Mouse (Mus musculus): Measurements from ENCODE around the gene Trim15. TPM values are rescaled to one million over a fixed set of nuclear protein-coding genes. Genes with fewer than 3 reads are reported as not detected.

Trim15 gene
- polyA plus RNA-seq (2015; fragmentation: Nextera tagmentation; extraction: Ambion mirVana): 0.30 and 0.41 TPM in 2 replicates

DNA sequence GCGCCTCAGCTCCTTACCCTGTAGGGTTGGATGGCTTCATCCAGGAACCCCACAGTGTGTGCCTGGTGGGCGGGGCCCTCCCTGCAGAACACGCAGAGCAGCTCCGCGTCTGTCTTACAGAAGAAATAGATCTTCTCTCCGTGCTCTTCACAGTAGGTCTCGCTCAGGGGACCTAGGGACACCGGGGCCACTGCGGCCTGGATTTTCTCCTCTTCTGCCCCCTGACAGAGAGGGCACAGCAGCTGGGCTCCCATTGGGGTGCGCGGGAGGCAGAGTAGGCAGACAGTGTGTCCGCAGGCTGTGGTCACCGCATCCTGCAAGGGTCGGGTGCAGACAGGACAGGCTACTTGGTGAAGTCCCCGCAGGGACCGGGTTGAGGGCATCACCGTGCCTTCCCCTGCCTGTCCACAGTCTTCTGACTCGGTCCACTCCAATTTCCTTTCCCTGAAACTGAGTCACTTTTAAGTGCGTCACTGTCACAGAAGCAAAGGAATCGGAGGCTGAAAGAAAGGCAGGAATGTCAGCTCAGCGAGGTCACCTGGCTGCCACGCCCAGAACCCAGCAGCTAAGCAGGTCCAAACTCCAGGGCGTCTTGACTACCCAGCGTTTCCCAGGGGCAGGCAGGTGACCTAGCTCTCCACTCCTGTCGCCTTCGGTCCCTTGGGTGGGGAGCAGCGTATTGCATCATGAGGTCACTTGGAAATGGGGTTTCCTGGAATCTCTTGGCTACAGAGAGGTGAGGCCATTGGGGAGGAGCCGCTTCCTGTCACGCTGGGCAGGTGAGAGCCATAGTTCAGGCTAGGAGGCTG is at the start of gene Trim15:
Trim15 (minus strand) TSS at position 492 of the 809 bp plus-strand sequence.
- WGBS: 15% methylated on average over 29 of the region's 29 CpGs
- Histone ChIP-seq H3K27ac (no peak within 1 kb of the TSS), H3K36me3 (ENCODE audit: poor library complexity, severe bottlenecking) (no peaks in the 10 kb centered on the region), H3K4me3 (peak within 1 kb of the TSS; percentile 16), H3K27me3 (peaks cover 15% of the 10 kb centered on the region), H3K9me3 (replicated peaks) (no peaks in the 10 kb centered on the region), H3K9ac (no peak within 1 kb of the TSS), H3K4me1 (peaks cover 5% of the 10 kb centered on the region; the same call in 1 of the 2 replicates), H3K4me2 (peak within 1 kb of the TSS; percentile 49)
- ATAC-seq: no peak

DNA sequence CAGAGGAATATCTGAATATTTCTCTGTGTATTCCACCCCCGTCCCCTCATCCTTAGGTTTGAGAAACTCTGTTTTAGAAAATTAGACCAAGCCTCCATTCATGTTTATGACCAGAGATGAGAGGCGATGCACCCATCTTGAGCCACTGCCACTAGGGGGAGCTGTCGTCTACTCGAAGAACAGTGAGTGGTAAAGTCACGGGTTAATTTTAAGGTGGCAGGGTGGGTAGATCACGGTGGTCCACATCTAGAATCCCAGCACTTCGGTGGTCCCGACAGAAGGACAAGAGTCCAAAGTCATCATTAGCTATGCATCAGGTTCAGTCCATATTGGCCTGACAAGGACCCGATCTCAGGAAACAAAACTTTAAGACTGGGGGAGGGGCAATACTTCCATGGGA is 48.1 kb upstream of the Trim15 start:
- H3K27me3 ChIP-seq: no peaks in the 10 kb centered on the region
- H3K9ac ChIP-seq: no peak overlapping the region
- peak; percentile 30; the same call in 1 of the 2 replicates for ATAC-seq
- H3K36me3 ChIP-seq (ENCODE audit: poor library complexity, severe bottlenecking): no peaks in the 10 kb centered on the region
- no peaks in the 10 kb centered on the region for H3K4me1 ChIP-seq
- WGBS: 17% methylated on average over 9 of the region's 9 CpGs
- H3K4me2 ChIP-seq: no peak overlapping the region
- no peak overlapping the region for H3K27ac ChIP-seq
- no peak overlapping the region for H3K4me3 ChIP-seq
- H3K9me3 ChIP-seq (replicated peaks): no peaks in the 10 kb centered on the region

- peak; percentile 55; the same call in 1 of the 2 replicates for ATAC-seq
- no peaks in the 10 kb centered on the region for H3K4me1 ChIP-seq
- H3K9ac ChIP-seq: no peak overlapping the region
- no peak overlapping the region for H3K4me3 ChIP-seq
- 17% methylated on average over 2 of the region's 2 CpGs for WGBS
- no peak overlapping the region for H3K4me2 ChIP-seq
- H3K36me3 ChIP-seq (ENCODE audit: poor library complexity, severe bottlenecking): no peaks in the 10 kb centered on the region
- no peaks in the 10 kb centered on the region for H3K27me3 ChIP-seq
- H3K27ac ChIP-seq: no peak overlapping the region
- H3K9me3 ChIP-seq (replicated peaks): no peaks in the 10 kb centered on the region
These were observed 47.1 kb upstream of the Trim15 start for GRCm38 (mm10) chr17:36914108-36914507.

GRCm38 (mm10) chr17:36912031-36912430 is 45.0 kb upstream of the Trim15 start:
- no peak for ATAC-seq
- H3K36me3 ChIP-seq (ENCODE audit: poor library complexity, severe bottlenecking): no peaks in the 10 kb centered on the region
- H3K9me3 ChIP-seq (replicated peaks): no peaks in the 10 kb centered on the region
- 83% methylated on average over 2 of the region's 2 CpGs for WGBS
- no peak overlapping the region for H3K27ac ChIP-seq
- H3K4me3 ChIP-seq: no peak overlapping the region
- H3K9ac ChIP-seq: no peak overlapping the region
- H3K27me3 ChIP-seq: no peaks in the 10 kb centered on the region
- H3K4me2 ChIP-seq: no peak overlapping the region
- H3K4me1 ChIP-seq: no peaks in the 10 kb centered on the region

DNA sequence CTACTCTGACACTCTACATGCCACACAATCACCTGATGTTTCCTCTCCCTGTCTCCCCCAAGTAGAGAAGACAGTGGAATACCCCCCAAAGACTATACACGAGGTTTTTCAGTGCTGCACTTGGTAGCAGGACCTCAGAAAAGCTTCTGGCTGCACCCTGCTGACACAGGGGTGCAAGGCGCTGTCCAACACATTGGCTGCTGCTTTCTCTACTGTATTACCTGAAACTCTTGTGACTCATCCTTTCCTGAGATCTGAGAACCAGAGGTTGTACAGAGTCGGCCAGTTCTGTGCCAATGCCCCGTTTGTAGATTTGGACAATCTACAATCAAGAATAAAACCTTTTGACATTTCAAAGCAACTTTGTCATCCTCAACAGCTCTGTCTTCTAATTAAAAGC is 42.8 kb upstream of the Trim15 start:
- WGBS: 59% methylated on average over 4 of the region's 4 CpGs
- H3K9me3 ChIP-seq (replicated peaks): no peaks in the 10 kb centered on the region
- no peak overlapping the region for H3K9ac ChIP-seq
- H3K27ac ChIP-seq: no peak overlapping the region
- H3K4me3 ChIP-seq: no peak overlapping the region
- H3K4me1 ChIP-seq: no peaks in the 10 kb centered on the region
- no peak for ATAC-seq
- H3K4me2 ChIP-seq: no peak overlapping the region
- H3K27me3 ChIP-seq: no peaks in the 10 kb centered on the region
- H3K36me3 ChIP-seq (ENCODE audit: poor library complexity, severe bottlenecking): no peaks in the 10 kb centered on the region

DNA sequence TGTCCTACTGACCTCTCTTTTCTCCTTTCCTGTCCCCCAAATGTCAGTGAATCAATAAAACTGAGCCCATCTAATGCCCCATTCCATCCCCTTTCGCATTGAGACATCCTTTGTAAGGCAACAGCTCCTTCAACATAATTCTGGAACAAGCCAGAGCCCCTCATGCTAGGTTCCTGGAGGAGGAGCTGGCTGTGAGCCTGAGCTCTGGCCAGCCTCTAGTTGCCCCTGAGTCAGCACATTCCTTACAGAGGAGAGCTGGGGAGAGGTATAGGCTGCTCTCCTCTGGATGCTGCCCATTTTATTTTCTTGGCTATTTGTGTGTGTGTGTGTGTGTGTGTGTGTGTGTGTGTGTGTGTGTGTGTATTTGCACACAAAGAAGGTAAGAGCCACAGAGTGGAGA is 41.2 kb upstream of the Trim15 start:
- H3K36me3 ChIP-seq (ENCODE audit: poor library complexity, severe bottlenecking): no peaks in the 10 kb centered on the region
- H3K4me2 ChIP-seq: no peak overlapping the region
- no peak overlapping the region for H3K4me3 ChIP-seq
- H3K27ac ChIP-seq: no peak overlapping the region
- 41% methylated on average over 1 of the region's 1 CpGs for WGBS
- H3K9ac ChIP-seq: no peak overlapping the region
- no peaks in the 10 kb centered on the region for H3K27me3 ChIP-seq
- no peaks in the 10 kb centered on the region for H3K4me1 ChIP-seq
- no peak for ATAC-seq
- no peaks in the 10 kb centered on the region for H3K9me3 ChIP-seq (replicated peaks)

GRCm38 (mm10) chr17:36903651-36904050 is 36.6 kb upstream of the Trim15 start:
- Histone ChIP-seq H3K4me2 (no peak overlapping the region), H3K4me1 (no peaks in the 10 kb centered on the region), H3K27ac (no peak overlapping the region), H3K36me3 (ENCODE audit: poor library complexity, severe bottlenecking) (no peaks in the 10 kb centered on the region), H3K9me3 (replicated peaks) (no peaks in the 10 kb centered on the region), H3K9ac (no peak overlapping the region), H3K27me3 (no peaks in the 10 kb centered on the region), H3K4me3 (no peak overlapping the region)
- 75% methylated on average over 3 of the region's 3 CpGs for WGBS
- ATAC-seq: no peak

DNA sequence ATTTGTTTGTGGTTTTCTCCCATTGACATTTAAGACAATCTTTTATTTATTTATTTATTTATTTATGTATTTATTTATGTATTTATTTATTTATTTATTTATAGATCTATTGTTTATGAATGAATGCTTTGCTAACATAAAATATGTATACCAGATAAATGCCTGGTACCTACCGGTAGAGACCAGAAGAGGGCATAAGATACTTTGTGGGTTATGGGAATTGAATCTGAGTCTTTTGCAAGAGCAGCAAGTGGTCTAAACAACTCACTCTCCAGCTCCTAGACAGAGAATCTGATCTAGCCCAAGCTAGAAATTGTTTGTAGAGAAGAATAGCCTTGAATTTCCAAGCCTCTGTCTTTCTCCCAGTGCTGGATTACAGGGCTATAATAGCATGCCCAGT is 33.7 kb upstream of the Trim15 start:
- ATAC-seq: no peak
- WGBS: 29% methylated on average over 1 of the region's 1 CpGs
- H3K36me3 ChIP-seq (ENCODE audit: poor library complexity, severe bottlenecking): no peaks in the 10 kb centered on the region

DNA sequence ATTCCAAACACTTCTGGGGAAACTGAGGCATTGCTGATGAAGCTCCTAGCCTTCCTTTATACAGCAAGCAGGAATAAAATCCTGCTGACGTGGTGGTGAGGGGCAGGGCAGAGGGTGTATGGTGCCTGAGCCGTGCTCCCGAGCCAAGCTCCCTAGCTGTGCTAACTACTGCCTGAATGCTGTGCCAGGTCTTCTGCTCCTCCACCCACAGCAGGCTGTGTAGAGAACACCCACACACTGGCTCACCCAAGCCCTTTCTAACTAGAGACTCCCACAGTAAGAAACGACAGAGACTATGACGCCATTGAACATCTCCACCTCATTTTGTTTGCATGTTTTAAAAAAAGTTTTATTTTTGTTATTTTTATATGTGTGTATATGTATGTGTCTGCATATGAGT is 33.0 kb upstream of the Trim15 start:
- no peaks in the 10 kb centered on the region for H3K36me3 ChIP-seq (ENCODE audit: poor library complexity, severe bottlenecking)
- 83% methylated on average over 5 of the region's 5 CpGs for WGBS
- H3K27me3 ChIP-seq: no peaks in the 10 kb centered on the region
- no peak for ATAC-seq
- no peak overlapping the region for H3K27ac ChIP-seq
- no peak overlapping the region for H3K4me3 ChIP-seq
- H3K9me3 ChIP-seq (replicated peaks): no peaks in the 10 kb centered on the region
- no peak overlapping the region for H3K4me2 ChIP-seq
- H3K4me1 ChIP-seq: no peaks in the 10 kb centered on the region
- no peak overlapping the region for H3K9ac ChIP-seq

More for the DNA sequence above, 33.7 kb upstream of the Trim15 start:
- H3K4me2 ChIP-seq: no peak overlapping the region
- no peak overlapping the region for H3K27ac ChIP-seq
- no peaks in the 10 kb centered on the region for H3K27me3 ChIP-seq
- no peak overlapping the region for H3K9ac ChIP-seq
- no peak overlapping the region for H3K4me3 ChIP-seq
- no peaks in the 10 kb centered on the region for H3K4me1 ChIP-seq
- H3K9me3 ChIP-seq (replicated peaks): no peaks in the 10 kb centered on the region

DNA sequence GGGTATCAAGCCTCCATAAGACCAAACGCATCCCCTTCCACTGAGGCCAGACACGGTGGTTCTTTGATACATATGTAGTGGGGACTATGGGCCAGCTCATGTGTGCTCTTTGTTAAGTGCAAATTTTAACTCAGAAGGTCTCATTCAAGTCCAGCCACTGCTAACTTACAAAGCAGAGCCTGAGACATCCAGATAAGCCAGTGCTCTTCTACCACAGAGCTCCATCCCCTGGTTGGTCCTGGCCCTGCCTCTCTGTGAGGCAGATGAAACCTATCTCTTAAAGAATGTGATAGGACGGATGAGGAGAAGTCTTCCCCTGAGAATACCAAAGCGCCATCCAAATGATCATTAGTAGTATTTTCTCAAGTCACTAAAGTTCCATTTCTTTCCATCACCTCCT is 32.4 kb upstream of the Trim15 start:
- no peaks in the 10 kb centered on the region for H3K4me1 ChIP-seq
- no peaks in the 10 kb centered on the region for H3K27me3 ChIP-seq
- H3K4me3 ChIP-seq: no peak overlapping the region
- no peak overlapping the region for H3K4me2 ChIP-seq
- no peaks in the 10 kb centered on the region for H3K36me3 ChIP-seq (ENCODE audit: poor library complexity, severe bottlenecking)
- no peak for ATAC-seq
- WGBS: 87% methylated on average over 4 of the region's 4 CpGs
- H3K9me3 ChIP-seq (replicated peaks): no peaks in the 10 kb centered on the region
- no peak overlapping the region for H3K27ac ChIP-seq
- no peak overlapping the region for H3K9ac ChIP-seq

GRCm38 (mm10) chr17:36897552-36898205 is 30.7 kb upstream of the Trim15 start, which contains the start of gene Trim31:
TSS of gene Trim31 (plus strand) at chr17:36898118.
- Histone ChIP-seq H3K4me1 (no peaks in the 10 kb centered on the region), H3K4me2 (no peak within 1 kb of the TSS)

DNA sequence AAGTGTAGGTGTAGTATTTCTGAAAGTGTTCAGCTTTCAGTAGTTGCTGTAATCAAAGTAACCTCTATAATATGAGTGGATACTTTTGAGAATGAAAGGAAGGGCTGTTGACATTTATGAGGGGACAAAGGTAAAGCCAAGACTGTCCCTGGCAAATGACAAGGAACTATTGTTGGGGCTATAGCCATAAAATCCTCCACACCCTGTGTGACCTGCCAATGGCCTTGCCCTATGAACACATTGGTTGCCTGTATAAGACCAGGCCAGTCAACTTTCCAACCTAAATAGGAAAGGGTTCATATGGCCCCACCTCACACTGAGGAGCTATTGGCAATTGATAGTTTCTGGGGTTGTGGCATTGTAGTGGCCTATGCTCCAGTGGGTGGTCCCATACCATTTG is 30.1 kb upstream of the Trim15 start:
- H3K27ac ChIP-seq: no peak overlapping the region
- H3K36me3 ChIP-seq (ENCODE audit: poor library complexity, severe bottlenecking): no peaks in the 10 kb centered on the region
- no peak overlapping the region for H3K4me2 ChIP-seq
- no peak for ATAC-seq
- H3K27me3 ChIP-seq: no peaks in the 10 kb centered on the region
- no peaks in the 10 kb centered on the region for H3K4me1 ChIP-seq
- H3K4me3 ChIP-seq: no peak overlapping the region
- no peak overlapping the region for H3K9ac ChIP-seq
- H3K9me3 ChIP-seq (replicated peaks): no peaks in the 10 kb centered on the region

More at GRCm38 (mm10) chr17:36897552-36898205, 30.7 kb upstream of the Trim15 start, which contains the start of gene Trim31:
- Histone ChIP-seq H3K9ac (no peak within 1 kb of the TSS; the same call in 1 of the 2 replicates), H3K36me3 (ENCODE audit: poor library complexity, severe bottlenecking) (no peaks in the 10 kb centered on the region), H3K9me3 (replicated peaks) (no peaks in the 10 kb centered on the region), H3K4me3 (no peak within 1 kb of the TSS), H3K27me3 (no peaks in the 10 kb centered on the region), H3K27ac (no peak within 1 kb of the TSS)
- whole genome bisulfite sequencing: 75% methylated on average over 6 of the region's 6 CpGs
- ATAC-seq: no peak

All from forebrain, embryonic 13.5 days (tissue).